Mouse (Mus musculus): ENCODE data around the gene Usp18. TPM values are rescaled to one million over a fixed set of nuclear protein-coding genes. Genes with fewer than 3 reads are reported as not detected.

The Usp18 gene
- polyA plus RNA-seq, 1 experiment from 2014 or later, result 8.8 TPM

DNA sequence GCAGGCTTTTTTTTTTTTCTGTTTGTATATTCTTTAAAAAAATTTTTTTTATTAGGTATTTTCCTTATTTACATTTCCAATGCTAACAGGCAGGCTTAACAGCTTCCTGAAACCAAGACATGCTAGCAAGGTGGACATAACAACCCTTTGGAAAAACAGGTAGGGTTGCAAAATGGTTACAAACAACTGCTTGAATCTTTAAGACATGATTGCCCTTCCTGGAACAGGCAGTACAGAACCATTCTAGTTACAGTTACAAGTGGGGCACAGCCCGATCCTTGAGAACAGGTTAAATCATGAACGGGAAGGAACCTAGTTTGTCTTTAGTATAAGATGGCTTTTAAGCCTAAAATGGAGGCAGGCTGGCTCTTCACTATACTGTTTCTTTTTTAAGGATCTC is 9.3 kb upstream of the Usp18 start:
- Histone ChIP-seq H3K9ac (ENCODE audit: low read depth, low read length) (no peak overlapping the region), H3K4me3 (ENCODE audit: low read depth, low read length) (no peak overlapping the region), H3K9me3 (replicated peaks; ENCODE audit: control insufficient read depth, low read length) (no peaks in the 10 kb centered on the region), H3K36me3 (ENCODE audit: control insufficient read depth, insufficient read depth) (no peaks in the 10 kb centered on the region), H3K4me1 (ENCODE audit: control insufficient read depth, low read depth, low read length) (no peaks in the 10 kb centered on the region; the same call in 1 of the 2 replicates), H3K4me2 (ENCODE audit: low read depth, low read length) (no peak overlapping the region), H3K27ac (ENCODE audit: low read length) (no peak overlapping the region), H3K27me3 (ENCODE audit: control insufficient read depth, insufficient read depth, low read depth, low read length) (no peaks in the 10 kb centered on the region)
- no peak for ATAC-seq (ENCODE audit: low read depth)
- 64% methylated on average over 2 of the region's 2 CpGs for WGBS (ENCODE audit: insufficient replicate concordance)

- ATAC-seq (ENCODE audit: low read depth), result no peak
- H3K27me3 ChIP-seq (ENCODE audit: control insufficient read depth, insufficient read depth, low read depth, low read length), result no peaks in the 10 kb centered on the region
- no peak overlapping the region for H3K4me3 ChIP-seq (ENCODE audit: low read depth, low read length)
- no peak overlapping the region for H3K27ac ChIP-seq (ENCODE audit: low read length)
- no peak overlapping the region for H3K9ac ChIP-seq (ENCODE audit: low read depth, low read length)
- H3K4me1 ChIP-seq (ENCODE audit: control insufficient read depth, low read depth, low read length), result no peaks in the 10 kb centered on the region; the same call in none of the 2 replicates
- H3K9me3 ChIP-seq (replicated peaks; ENCODE audit: control insufficient read depth, low read length), result no peaks in the 10 kb centered on the region
- WGBS (ENCODE audit: insufficient replicate concordance), result 77% methylated on average over 4 of the region's 4 CpGs
- no peak overlapping the region for H3K4me2 ChIP-seq (ENCODE audit: low read depth, low read length)
- no peaks in the 10 kb centered on the region for H3K36me3 ChIP-seq (ENCODE audit: control insufficient read depth, insufficient read depth)
These were observed 7.5 kb upstream of the Usp18 start for GRCm38 (mm10) chr6:121238209-121238608.

DNA sequence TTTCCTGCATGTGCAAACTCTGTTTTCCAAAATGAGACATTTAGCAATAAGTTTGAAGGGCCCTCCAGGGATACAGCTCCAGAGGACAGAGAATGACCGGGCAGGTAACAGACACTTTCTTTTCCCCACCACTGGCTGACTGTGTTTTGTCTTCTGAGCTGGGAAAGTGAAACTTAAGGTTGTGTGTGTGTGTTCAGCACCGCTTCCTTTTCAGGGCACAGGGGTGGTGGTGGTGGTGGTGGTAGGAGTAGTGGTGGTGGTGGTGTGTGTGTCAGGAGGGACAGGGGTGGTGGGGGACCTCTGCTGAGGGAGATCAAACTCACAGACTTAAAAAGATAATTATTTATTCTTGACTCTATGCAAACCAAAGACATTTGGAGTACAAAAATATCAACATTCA is 3.9 kb upstream of the Usp18 start:
- Histone ChIP-seq H3K36me3 (ENCODE audit: control insufficient read depth, insufficient read depth) (no peaks in the 10 kb centered on the region), H3K27me3 (ENCODE audit: control insufficient read depth, insufficient read depth, low read depth, low read length) (no peaks in the 10 kb centered on the region), H3K4me3 (ENCODE audit: low read depth, low read length) (no peak overlapping the region), H3K4me2 (ENCODE audit: low read depth, low read length) (no peak overlapping the region), H3K9me3 (replicated peaks; ENCODE audit: control insufficient read depth, low read length) (no peaks in the 10 kb centered on the region), H3K4me1 (ENCODE audit: control insufficient read depth, low read depth, low read length) (peaks cover 3% of the 10 kb centered on the region), H3K27ac (ENCODE audit: low read length) (no peak overlapping the region), H3K9ac (ENCODE audit: low read depth, low read length) (no peak overlapping the region)
- WGBS (ENCODE audit: insufficient replicate concordance), result 56% methylated on average over 2 of the region's 2 CpGs
- ATAC-seq (ENCODE audit: low read depth), result no peak

DNA sequence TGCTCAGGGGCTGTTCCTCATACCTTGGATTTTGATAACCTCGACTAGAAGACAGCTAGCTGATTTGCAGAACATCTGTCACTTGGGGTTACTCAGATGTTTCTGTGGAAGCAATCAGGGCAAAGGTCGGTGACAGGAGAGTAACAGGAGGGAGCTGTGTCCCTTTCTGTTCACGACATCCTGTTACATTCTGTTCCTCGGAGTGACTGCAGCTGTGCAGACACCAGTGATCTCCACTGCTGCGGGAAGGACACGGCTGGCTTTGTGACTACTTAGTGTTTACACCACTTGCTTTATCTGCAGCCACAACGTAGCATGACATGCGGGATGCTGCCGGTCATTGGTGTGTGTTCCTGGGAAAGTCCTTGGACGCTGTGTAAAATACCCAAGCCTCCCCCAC is 2.5 kb upstream of the Usp18 start:
- peaks cover 12% of the 10 kb centered on the region for H3K4me1 ChIP-seq (ENCODE audit: control insufficient read depth, low read depth, low read length)
- no peaks in the 10 kb centered on the region for H3K27me3 ChIP-seq (ENCODE audit: control insufficient read depth, insufficient read depth, low read depth, low read length)
- no peak for ATAC-seq (ENCODE audit: low read depth)
- no peaks in the 10 kb centered on the region for H3K36me3 ChIP-seq (ENCODE audit: control insufficient read depth, insufficient read depth)
- WGBS (ENCODE audit: insufficient replicate concordance), result 35% methylated on average over 10 of the region's 10 CpGs
- no peaks in the 10 kb centered on the region for H3K9me3 ChIP-seq (replicated peaks; ENCODE audit: control insufficient read depth, low read length)
- H3K9ac ChIP-seq (ENCODE audit: low read depth, low read length), result no peak overlapping the region
- no peak overlapping the region for H3K27ac ChIP-seq (ENCODE audit: low read length)
- H3K4me3 ChIP-seq (ENCODE audit: low read depth, low read length), result no peak overlapping the region
- H3K4me2 ChIP-seq (ENCODE audit: low read depth, low read length), result no peak overlapping the region

DNA sequence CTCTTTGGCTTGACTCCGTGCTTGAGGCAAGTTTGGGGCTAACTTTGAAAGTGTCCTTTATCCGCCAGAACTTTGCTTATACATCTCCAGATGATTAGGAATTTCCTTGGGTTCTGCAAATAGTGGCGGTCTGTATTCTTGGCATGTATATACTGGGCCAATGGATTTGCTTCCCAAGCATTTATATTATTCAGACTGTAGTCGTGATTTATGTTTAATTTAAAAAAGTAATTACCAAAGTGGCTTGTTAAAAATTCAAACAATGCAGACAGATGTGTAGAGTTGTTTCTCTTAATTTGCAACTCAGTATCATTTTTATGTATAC is 293 bp downstream of the Usp18 start:
- 14% methylated on average over 4 of the region's 4 CpGs for WGBS (ENCODE audit: insufficient replicate concordance)
- Histone ChIP-seq H3K27ac (ENCODE audit: low read length) (peak overlapping the region; percentile 84), H3K4me2 (ENCODE audit: low read depth, low read length) (peak overlapping the region; percentile 82)

DNA sequence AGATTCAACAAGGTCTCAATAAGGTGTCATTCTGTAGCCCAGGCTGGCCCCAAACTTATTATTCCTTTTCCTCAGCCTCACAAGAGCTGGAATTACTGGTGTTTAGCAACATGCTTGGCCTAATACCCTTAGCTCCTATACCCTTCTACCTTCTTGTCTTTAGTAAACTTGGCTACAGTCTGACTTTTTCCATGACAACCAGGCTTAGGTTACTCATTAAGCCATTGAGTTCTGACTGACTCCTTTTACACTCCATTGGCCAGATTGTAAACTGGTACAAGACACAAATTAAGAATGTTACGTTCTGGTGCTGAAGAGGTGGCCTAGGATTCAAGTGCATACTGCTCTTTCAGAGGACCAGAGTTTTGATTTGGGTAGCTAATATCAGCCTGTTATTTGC is 4.7 kb downstream of the Usp18 start:
- Histone ChIP-seq H3K9ac (ENCODE audit: low read depth, low read length) (no peak overlapping the region), H3K36me3 (ENCODE audit: control insufficient read depth, insufficient read depth) (no peaks in the 10 kb centered on the region), H3K4me3 (ENCODE audit: low read depth, low read length) (no peak overlapping the region), H3K27ac (ENCODE audit: low read length) (no peak overlapping the region), H3K27me3 (ENCODE audit: control insufficient read depth, insufficient read depth, low read depth, low read length) (no peaks in the 10 kb centered on the region), H3K4me2 (ENCODE audit: low read depth, low read length) (no peak overlapping the region), H3K4me1 (ENCODE audit: control insufficient read depth, low read depth, low read length) (peaks cover 9% of the 10 kb centered on the region), H3K9me3 (replicated peaks; ENCODE audit: control insufficient read depth, low read length) (no peaks in the 10 kb centered on the region)
- no peak for ATAC-seq (ENCODE audit: low read depth)
- WGBS (ENCODE audit: insufficient replicate concordance), result 44% methylated on average over 1 of the region's 1 CpGs

More for the DNA sequence above, 293 bp downstream of the Usp18 start:
- Histone ChIP-seq H3K9ac (ENCODE audit: low read depth, low read length) (peak overlapping the region; percentile 73), H3K4me1 (ENCODE audit: control insufficient read depth, low read depth, low read length) (peaks cover 12% of the 10 kb centered on the region), H3K9me3 (replicated peaks; ENCODE audit: control insufficient read depth, low read length) (no peaks in the 10 kb centered on the region), H3K4me3 (ENCODE audit: low read depth, low read length) (peak overlapping the region; percentile 83), H3K36me3 (ENCODE audit: control insufficient read depth, insufficient read depth) (no peaks in the 10 kb centered on the region), H3K27me3 (ENCODE audit: control insufficient read depth, insufficient read depth, low read depth, low read length) (no peaks in the 10 kb centered on the region)
- 0 out of 2 replicates have a peak, but pooled peaks have one; percentile 0 for ATAC-seq (ENCODE audit: low read depth)

DNA sequence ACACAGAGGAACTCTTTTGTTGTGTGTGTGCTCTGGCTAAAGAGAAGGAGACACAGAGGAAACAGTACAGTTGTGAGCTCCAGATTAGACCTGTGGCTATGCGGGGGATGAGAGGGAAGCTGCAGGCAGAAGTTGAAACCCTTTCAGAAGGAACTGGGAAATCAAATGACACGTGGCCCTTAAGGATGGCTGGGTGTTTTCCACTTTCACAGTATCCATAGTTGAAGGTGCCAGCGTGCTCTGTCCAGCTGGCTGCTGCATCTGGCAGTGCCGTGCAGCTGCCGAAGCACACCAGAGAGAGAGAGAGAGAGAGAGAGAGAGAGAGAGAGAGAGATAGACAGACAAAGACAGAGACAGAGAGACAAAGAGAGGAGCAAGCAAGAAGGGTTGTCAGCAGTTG is 5.5 kb downstream of the Usp18 start:
- no peaks in the 10 kb centered on the region for H3K9me3 ChIP-seq (replicated peaks; ENCODE audit: control insufficient read depth, low read length)
- 35% methylated on average over 5 of the region's 5 CpGs for WGBS (ENCODE audit: insufficient replicate concordance)
- H3K4me3 ChIP-seq (ENCODE audit: low read depth, low read length), result no peak overlapping the region
- no peaks in the 10 kb centered on the region for H3K27me3 ChIP-seq (ENCODE audit: control insufficient read depth, insufficient read depth, low read depth, low read length)
- peaks cover 9% of the 10 kb centered on the region for H3K4me1 ChIP-seq (ENCODE audit: control insufficient read depth, low read depth, low read length)
- no peak overlapping the region for H3K4me2 ChIP-seq (ENCODE audit: low read depth, low read length)
- H3K9ac ChIP-seq (ENCODE audit: low read depth, low read length), result no peak overlapping the region
- H3K27ac ChIP-seq (ENCODE audit: low read length), result no peak overlapping the region
- ATAC-seq (ENCODE audit: low read depth), result no peak
- no peaks in the 10 kb centered on the region for H3K36me3 ChIP-seq (ENCODE audit: control insufficient read depth, insufficient read depth)

DNA sequence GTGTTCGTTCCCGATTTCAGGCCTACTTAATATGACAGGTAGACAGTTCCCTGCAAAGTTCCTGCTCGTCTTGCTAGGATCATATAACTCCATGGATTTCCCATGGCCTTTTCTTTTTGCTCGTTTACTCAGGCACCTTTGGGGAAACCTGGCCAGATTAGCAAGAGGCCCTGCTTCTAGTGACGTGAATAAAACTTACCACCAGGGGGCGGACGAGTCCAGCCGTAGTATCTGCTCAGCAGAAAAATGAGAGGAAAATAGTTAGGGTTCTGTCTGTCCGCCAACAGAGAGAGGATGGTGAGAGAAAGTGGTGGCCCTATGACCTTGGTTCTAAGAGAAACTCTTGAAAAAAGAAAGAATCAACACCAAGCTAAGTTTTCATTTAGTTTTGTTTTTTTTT is 14.8 kb downstream of the Usp18 start:
- ATAC-seq (ENCODE audit: low read depth), result no peak
- Histone ChIP-seq H3K27ac (ENCODE audit: low read length) (no peak overlapping the region), H3K4me2 (ENCODE audit: low read depth, low read length) (no peak overlapping the region), H3K27me3 (ENCODE audit: control insufficient read depth, insufficient read depth, low read depth, low read length) (no peaks in the 10 kb centered on the region), H3K4me1 (ENCODE audit: control insufficient read depth, low read depth, low read length) (no peaks in the 10 kb centered on the region), H3K36me3 (ENCODE audit: control insufficient read depth, insufficient read depth) (0 out of 2 replicates have a peak, but pooled peaks cover 3% of the 10 kb centered on the region), H3K9ac (ENCODE audit: low read depth, low read length) (no peak overlapping the region), H3K9me3 (replicated peaks; ENCODE audit: control insufficient read depth, low read length) (no peaks in the 10 kb centered on the region), H3K4me3 (ENCODE audit: low read depth, low read length) (no peak overlapping the region)
- WGBS (ENCODE audit: insufficient replicate concordance), result 24% methylated on average over 9 of the region's 9 CpGs

DNA sequence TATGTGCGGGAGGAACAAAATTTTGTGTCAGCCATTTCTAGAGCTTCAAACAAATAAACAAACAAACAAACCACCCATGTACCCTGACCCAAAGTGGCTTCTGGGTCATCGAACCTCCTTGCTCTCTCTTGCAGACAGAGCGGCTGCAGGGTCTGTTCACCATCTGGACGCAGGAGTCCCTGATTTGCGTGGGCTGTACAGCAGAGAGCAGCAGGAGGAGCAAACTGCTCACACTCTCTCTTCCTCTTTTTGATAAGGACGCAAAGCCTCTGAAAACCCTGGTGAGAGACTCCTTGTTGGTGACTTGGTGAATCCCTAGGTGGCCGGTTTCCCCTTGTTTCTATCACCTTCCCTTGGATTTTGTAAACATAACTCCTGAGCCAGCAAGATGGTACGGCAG is 15.5 kb downstream of the Usp18 start:
- Histone ChIP-seq H3K36me3 (ENCODE audit: control insufficient read depth, insufficient read depth) (0 out of 2 replicates have a peak, but pooled peaks cover 3% of the 10 kb centered on the region), H3K4me3 (ENCODE audit: low read depth, low read length) (no peak overlapping the region), H3K9me3 (replicated peaks; ENCODE audit: control insufficient read depth, low read length) (no peaks in the 10 kb centered on the region), H3K4me1 (ENCODE audit: control insufficient read depth, low read depth, low read length) (no peaks in the 10 kb centered on the region), H3K27ac (ENCODE audit: low read length) (no peak overlapping the region), H3K9ac (ENCODE audit: low read depth, low read length) (no peak overlapping the region), H3K4me2 (ENCODE audit: low read depth, low read length) (no peak overlapping the region), H3K27me3 (ENCODE audit: control insufficient read depth, insufficient read depth, low read depth, low read length) (no peaks in the 10 kb centered on the region)
- ATAC-seq (ENCODE audit: low read depth), result no peak
- WGBS (ENCODE audit: insufficient replicate concordance), result 48% methylated on average over 8 of the region's 8 CpGs
